Mouse (Mus musculus) forebrain, embryonic 10.5 days (tissue): ENCODE measurements around the gene Pdcl3. TPM values are rescaled to one million over a fixed set of nuclear protein-coding genes. Genes with fewer than 3 reads are reported as not detected.

ENCODE experiments used
- DNase-seq: peaks from one replicate; pipeline ENCODE4 v3.0.0-alpha.2; 2017; ENCODE audit warnings: low spot score; ENCODE audit errors: extremely low spot score
- H3K27ac ChIP-seq: fragments of 300-500 bp; sonication (generic); 2 replicates; pipeline ENCODE4 v1.5.1; 2016; ENCODE audit warnings: mild to moderate bottlenecking
- H3K27me3 ChIP-seq: fragments of 300-500 bp; sonication (generic); 2 replicates; pipeline ENCODE4 v1.6.1; 2016; ENCODE audit warnings: mild to moderate bottlenecking; ENCODE audit not compliant: poor library complexity, severe bottlenecking
- H3K36me3 ChIP-seq: fragments of 300-500 bp; sonication (generic); replicated peaks from 2 replicates; pipeline ENCODE4 v1.6.1; 2016; ENCODE audit warnings: mild to moderate bottlenecking, moderate library complexity
- H3K4me1 ChIP-seq: fragments of 300-500 bp; sonication (generic); 2 replicates; pipeline ENCODE4 v1.6.1; 2016
- H3K4me3 ChIP-seq: fragments of 300-500 bp; sonication (generic); 2 replicates; pipeline ENCODE4 v1.5.1; 2016; ENCODE audit warnings: mild to moderate bottlenecking, moderate library complexity
- H3K9me3 ChIP-seq: fragments of 300-500 bp; sonication (generic); 2 replicates; pipeline ENCODE4 v1.6.1; 2016; ENCODE audit warnings: mild to moderate bottlenecking, moderate library complexity
- WGBS: fragments of 180-500 bp; shearing (Covaris S2); methylation state at CpG from one replicate; pipeline ENCODE4 v1.1.7; 2016; 5-methylcytosine and 5-hydroxymethylcytosine counted together
- polyA plus RNA-seq: library from polyadenylated mRNA; unstranded; fragments of >200 nt; fragmentation: Nextera tagmentation; extraction: Ambion mirVana; gene quantifications from 2 replicates; pipeline ENCODE4 v1.2.1, GENCODE M21; 2016

The Pdcl3 gene
- 161 TPM in 2 replicates for polyA plus RNA-seq

DNA sequence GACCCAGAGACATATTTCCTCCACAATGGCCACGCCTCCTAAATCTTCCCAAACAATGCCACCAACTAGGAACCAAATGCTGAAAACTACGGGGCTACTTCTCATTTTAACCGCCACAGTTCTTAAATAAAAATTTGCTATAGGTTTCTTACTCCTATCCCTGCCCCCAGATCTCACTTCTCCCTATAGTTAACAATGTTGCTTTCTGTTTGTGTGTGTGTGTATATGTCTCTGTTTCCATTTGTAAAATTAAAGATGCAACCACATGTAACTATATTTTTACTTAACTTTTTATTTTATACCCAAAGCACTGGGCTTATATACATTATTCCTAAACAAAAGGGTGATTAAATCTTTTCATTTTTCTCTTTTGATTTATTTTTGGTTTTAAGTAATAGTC, at the start of gene Pdcl3:
Pdcl3 (plus strand) TSS at position 301 of the 400 bp plus-strand sequence.
- Histone ChIP-seq H3K4me1 (peaks cover 23% of the 10 kb centered on the region), H3K36me3 (peaks cover 4% of the 10 kb centered on the region), H3K9me3 (no peaks in the 10 kb centered on the region), H3K27me3 (no peaks in the 10 kb centered on the region), H3K27ac (no peak within 1 kb of the TSS), H3K4me3 (no peak within 1 kb of the TSS)
- no peak for DNase-seq
- WGBS = 83% methylated on average over 3 of the region's 3 CpGs

- DNase-seq = peak; percentile 57
- WGBS = 28% methylated on average over 6 of the region's 6 CpGs
- no peaks in the 10 kb centered on the region for H3K36me3 ChIP-seq
- H3K9me3 ChIP-seq = no peaks in the 10 kb centered on the region
- no peaks in the 10 kb centered on the region for H3K27me3 ChIP-seq
- no peaks in the 10 kb centered on the region for H3K4me1 ChIP-seq
- H3K4me3 ChIP-seq = no peak overlapping the region
- no peak overlapping the region for H3K27ac ChIP-seq
Observed at GRCm38 (mm10) chr1:38936780-38937179, 48.6 kb upstream of the Pdcl3 start.

DNA sequence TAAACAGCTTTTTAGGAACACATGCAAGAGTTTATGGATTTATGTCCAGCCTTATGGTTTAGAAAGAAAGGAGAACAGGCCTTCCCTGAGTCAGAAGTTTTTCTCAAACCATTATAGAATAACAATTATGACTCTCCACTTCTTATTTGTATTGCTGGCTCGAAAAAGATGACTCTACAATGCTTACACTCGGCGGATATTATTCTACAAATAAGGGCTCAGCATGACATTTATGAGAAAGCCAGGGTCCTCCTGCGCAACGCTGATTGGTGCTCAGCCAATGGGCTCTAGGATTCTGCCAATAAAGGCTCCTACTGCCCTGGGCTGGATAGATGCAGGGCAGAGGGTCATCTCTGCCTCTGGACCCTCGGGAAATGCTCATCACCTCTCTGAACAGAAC, 46.6 kb upstream of the Pdcl3 start, which contains the start of gene Nms:
Nms (plus strand) TSS at position 301 of the 400 bp plus-strand sequence.
- H3K27me3 ChIP-seq = no peaks in the 10 kb centered on the region
- 85% methylated on average over 6 of the region's 6 CpGs for WGBS
- H3K4me3 ChIP-seq = no peak within 1 kb of the TSS
- H3K27ac ChIP-seq = no peak within 1 kb of the TSS
- no peak for DNase-seq
- H3K4me1 ChIP-seq = no peaks in the 10 kb centered on the region
- no peaks in the 10 kb centered on the region for H3K36me3 ChIP-seq
- no peaks in the 10 kb centered on the region for H3K9me3 ChIP-seq

DNA sequence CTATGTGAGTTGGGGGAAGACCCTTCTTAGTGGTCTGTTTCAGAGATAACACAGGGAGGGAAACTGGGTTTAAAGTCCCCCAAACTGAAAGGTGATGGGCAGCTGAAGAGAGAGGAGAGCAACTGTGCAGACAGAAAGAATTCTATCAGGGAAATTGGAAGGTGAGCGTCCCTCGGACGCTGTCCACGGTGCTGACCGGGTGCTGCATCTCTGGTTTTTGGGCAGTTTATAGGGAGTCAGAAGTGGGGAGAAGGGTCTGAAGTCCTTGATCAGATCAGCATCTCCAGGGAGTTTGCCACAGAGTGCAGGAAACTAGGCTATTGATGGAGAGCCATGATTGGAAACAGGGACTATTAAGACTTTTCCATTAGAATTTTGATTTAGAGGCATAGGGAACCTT, 45.8 kb upstream of the Pdcl3 start:
- Histone ChIP-seq H3K27me3 (no peaks in the 10 kb centered on the region), H3K36me3 (no peaks in the 10 kb centered on the region), H3K9me3 (no peaks in the 10 kb centered on the region), H3K4me3 (no peak overlapping the region), H3K4me1 (no peaks in the 10 kb centered on the region), H3K27ac (no peak overlapping the region)
- 3% methylated on average over 5 of the region's 5 CpGs for WGBS
- DNase-seq = peak; percentile 21

DNA sequence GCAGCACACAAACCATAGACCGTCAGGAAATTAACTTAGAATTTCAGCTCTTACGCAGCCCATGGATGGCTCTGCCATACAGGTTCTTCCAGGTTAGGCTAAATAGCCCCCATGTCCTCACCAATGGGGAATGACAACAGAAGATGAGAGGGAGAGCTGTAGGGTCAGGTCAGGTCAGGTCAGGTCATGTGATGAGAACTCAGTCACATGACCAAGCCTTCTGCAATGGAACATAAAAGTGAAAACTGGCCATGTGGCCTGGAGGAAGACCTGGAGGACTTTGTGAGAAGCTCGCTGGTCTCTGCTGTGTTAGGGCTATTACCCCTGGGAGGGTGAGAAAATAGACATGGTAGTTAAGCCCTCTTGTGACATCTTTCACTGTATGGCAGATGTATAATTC, 29.0 kb upstream of the Pdcl3 start:
- Histone ChIP-seq H3K4me3 (no peak overlapping the region), H3K9me3 (no peaks in the 10 kb centered on the region), H3K27ac (no peak overlapping the region), H3K27me3 (no peaks in the 10 kb centered on the region), H3K4me1 (no peaks in the 10 kb centered on the region), H3K36me3 (no peaks in the 10 kb centered on the region)
- DNase-seq = no peak
- 92% methylated on average over 3 of the region's 3 CpGs for WGBS

- H3K9me3 ChIP-seq = no peaks in the 10 kb centered on the region
- no peak overlapping the region for H3K27ac ChIP-seq
- no peaks in the 10 kb centered on the region for H3K36me3 ChIP-seq
- 95% methylated on average over 1 of the region's 1 CpGs for WGBS
- no peaks in the 10 kb centered on the region for H3K4me1 ChIP-seq
- no peak overlapping the region for H3K4me3 ChIP-seq
- no peak for DNase-seq
- no peaks in the 10 kb centered on the region for H3K27me3 ChIP-seq
Observed at GRCm38 (mm10) chr1:38969116-38969515, 16.3 kb upstream of the Pdcl3 start.

- Histone ChIP-seq H3K4me1 (no peaks in the 10 kb centered on the region), H3K27me3 (no peaks in the 10 kb centered on the region), H3K9me3 (no peaks in the 10 kb centered on the region), H3K36me3 (no peaks in the 10 kb centered on the region), H3K27ac (no peak overlapping the region), H3K4me3 (no peak overlapping the region)
- DNase-seq = no peak
- 87% methylated on average over 3 of the region's 3 CpGs for WGBS
Observed at GRCm38 (mm10) chr1:38971712-38972111, 13.7 kb upstream of the Pdcl3 start.

DNA sequence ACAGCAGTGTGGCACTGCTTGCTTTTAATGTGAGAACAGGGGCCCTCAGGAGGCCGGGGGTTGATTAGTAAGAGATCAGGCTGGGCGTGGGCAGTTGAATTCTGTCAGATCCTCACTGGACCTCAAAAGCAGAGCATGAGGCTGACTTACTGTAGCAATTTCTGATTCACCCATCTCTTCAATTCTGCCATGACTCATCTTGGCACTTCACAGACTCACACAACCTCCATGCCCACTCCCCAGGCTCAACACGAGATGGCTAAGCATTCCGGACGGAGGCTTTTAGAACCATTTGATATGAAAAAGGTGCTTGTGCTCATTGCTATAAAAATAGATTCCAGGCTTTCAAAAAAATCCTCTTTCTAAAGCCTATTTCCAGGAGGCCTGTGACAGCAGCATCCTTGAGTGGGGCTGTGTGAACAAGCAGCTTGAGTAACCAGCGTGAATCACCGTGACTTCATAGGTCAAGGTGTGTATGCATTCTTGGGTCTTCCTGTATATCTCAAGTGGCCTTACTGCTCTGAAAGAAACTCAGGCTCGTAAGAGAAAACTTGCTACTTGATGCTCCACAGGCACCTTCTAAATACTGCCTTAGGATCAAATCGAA, 12.3 kb upstream of the Pdcl3 start:
- DNase-seq = no peak
- 86% methylated on average over 9 of the region's 9 CpGs for WGBS
- no peak overlapping the region for H3K27ac ChIP-seq
- H3K4me3 ChIP-seq = no peak overlapping the region
- H3K36me3 ChIP-seq = no peaks in the 10 kb centered on the region
- H3K4me1 ChIP-seq = 0 out of 2 replicates have a peak, but pooled peaks cover 3% of the 10 kb centered on the region
- no peaks in the 10 kb centered on the region for H3K9me3 ChIP-seq
- no peaks in the 10 kb centered on the region for H3K27me3 ChIP-seq

GRCm38 (mm10) chr1:38979953-38980352, 5.5 kb upstream of the Pdcl3 start:
- 92% methylated on average over 7 of the region's 7 CpGs for WGBS
- no peak overlapping the region for H3K27ac ChIP-seq
- no peak for DNase-seq
- no peaks in the 10 kb centered on the region for H3K9me3 ChIP-seq
- no peaks in the 10 kb centered on the region for H3K27me3 ChIP-seq
- H3K4me1 ChIP-seq = peaks cover 11% of the 10 kb centered on the region; the same call in 1 of the 2 replicates
- H3K4me3 ChIP-seq = no peak overlapping the region
- H3K36me3 ChIP-seq = no peaks in the 10 kb centered on the region

DNA sequence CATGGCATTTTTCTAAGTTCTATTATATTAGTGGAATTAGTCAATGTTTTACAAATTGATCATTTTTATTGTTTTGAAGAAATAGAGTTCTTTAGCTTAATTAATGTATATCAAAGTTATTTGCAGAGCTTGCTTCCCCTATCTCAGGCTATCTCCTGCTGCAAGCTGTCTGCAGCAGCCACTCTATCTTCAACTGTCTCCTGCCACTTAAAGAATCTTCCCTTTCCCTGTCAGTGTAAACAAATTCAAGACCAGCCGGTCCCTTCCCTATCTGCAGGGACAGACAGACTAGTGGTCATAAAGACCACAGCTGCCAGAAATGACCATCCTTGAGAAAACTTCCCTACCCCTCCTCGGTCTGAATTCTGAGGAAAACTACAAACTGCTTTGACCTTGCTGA, 1.5 kb upstream of the Pdcl3 start:
- Histone ChIP-seq H3K4me1 (peaks cover 18% of the 10 kb centered on the region), H3K27me3 (no peaks in the 10 kb centered on the region), H3K4me3 (no peak overlapping the region), H3K36me3 (no peaks in the 10 kb centered on the region), H3K27ac (no peak overlapping the region), H3K9me3 (no peaks in the 10 kb centered on the region)
- no peak for DNase-seq
- 81% methylated on average over 2 of the region's 2 CpGs for WGBS

GRCm38 (mm10) chr1:38987080-38987864, 1.9 kb downstream of the Pdcl3 start:
- WGBS = 5% methylated on average over 38 of the region's 38 CpGs
- H3K4me3 ChIP-seq = peak overlapping the region; percentile 85

GRCm38 (mm10) chr1:38987865-38988211, 2.4 kb downstream of the Pdcl3 start:
- Histone ChIP-seq H3K36me3 (peaks cover 23% of the 10 kb centered on the region), H3K4me1 (peaks cover 19% of the 10 kb centered on the region), H3K9me3 (no peaks in the 10 kb centered on the region), H3K27me3 (no peaks in the 10 kb centered on the region), H3K27ac (peak overlapping the region; percentile 92), H3K4me3 (peak overlapping the region; percentile 85)
- DNase-seq = no peak
- WGBS = under 1% methylated on average over 25 of the region's 25 CpGs

More at GRCm38 (mm10) chr1:38987080-38987864, 1.9 kb downstream of the Pdcl3 start:
- DNase-seq = peak; percentile 98
- Histone ChIP-seq H3K27me3 (no peaks in the 10 kb centered on the region), H3K36me3 (peaks cover 18% of the 10 kb centered on the region), H3K9me3 (no peaks in the 10 kb centered on the region), H3K27ac (peak overlapping the region; percentile 92), H3K4me1 (peaks cover 19% of the 10 kb centered on the region)

DNA sequence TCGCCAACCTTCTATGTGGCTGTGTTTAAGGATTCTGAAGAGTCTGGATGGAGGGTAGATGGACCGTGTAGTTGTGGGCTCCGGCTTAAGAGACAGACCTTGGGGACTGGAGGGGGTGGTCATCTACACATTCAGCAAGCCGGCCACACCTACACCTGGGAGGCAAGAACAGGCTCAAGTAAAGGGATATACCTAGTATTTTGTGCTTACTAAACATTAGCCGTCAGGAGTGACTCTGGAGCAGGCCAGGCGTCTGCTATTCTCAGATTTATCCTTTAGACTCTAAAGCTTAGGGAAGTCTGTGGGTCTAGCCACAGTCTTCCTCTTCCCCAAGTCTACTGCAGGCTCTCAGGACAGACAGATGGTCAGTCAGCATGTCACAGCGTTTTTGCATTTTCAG, 2.9 kb downstream of the Pdcl3 start:
- H3K27ac ChIP-seq = peak overlapping the region; percentile 92
- H3K9me3 ChIP-seq = no peaks in the 10 kb centered on the region
- peaks cover 27% of the 10 kb centered on the region for H3K36me3 ChIP-seq
- no peak for DNase-seq
- peak overlapping the region; percentile 85 for H3K4me3 ChIP-seq
- H3K27me3 ChIP-seq = no peaks in the 10 kb centered on the region
- peaks cover 19% of the 10 kb centered on the region for H3K4me1 ChIP-seq
- WGBS = 42% methylated on average over 7 of the region's 7 CpGs
